Mouse (Mus musculus) 416B (cell line): ENCODE measurements around the gene Gm13119.
"Not testable (repeated sequence)": the region's sequence is repeated elsewhere in the genome, so short reads cannot be mapped to it uniquely, and the experiment has no call there.

ENCODE experiments used
- DNase-seq: peaks from one replicate; pipeline ENCODE4 v3.0.0; 2011; ENCODE audit warnings: low read depth

Gm13119 gene

GRCm38 (mm10) chr4:144357642-144358041, at the start of gene Gm13119:
TSS of gene Gm13119 (plus strand) at chr4:144357942.
- not testable (repeated sequence) for DNase-seq

GRCm38 (mm10) chr4:144312666-144313460, 44.9 kb upstream of the Gm13119 start:
- not testable (repeated sequence) for DNase-seq

GRCm38 (mm10) chr4:144329949-144330348, 27.8 kb upstream of the Gm13119 start, which contains the start of gene Gm13128:
TSS of gene Gm13128 (plus strand) at chr4:144330249.
- DNase-seq: not testable (repeated sequence)

GRCm38 (mm10) chr4:144335856-144336255, 21.9 kb upstream of the Gm13119 start:
- DNase-seq: not testable (repeated sequence)

- DNase-seq: no peak
These were observed 20.2 kb downstream of the Gm13119 start, which contains the start of gene Pramef20 for GRCm38 (mm10) chr4:144377911-144378310. TSS of gene Pramef20 (minus strand) at chr4:144377933.

- no peak for DNase-seq
These were observed 38.6 kb downstream of the Gm13119 start for GRCm38 (mm10) chr4:144396316-144396715.

GRCm38 (mm10) chr4:144402712-144403111, 45.0 kb downstream of the Gm13119 start:
- peak; percentile 69 for DNase-seq

- no peak for DNase-seq
These were observed 46.8 kb downstream of the Gm13119 start for GRCm38 (mm10) chr4:144404456-144405086.

- DNase-seq: no peak
These were observed 48.5 kb downstream of the Gm13119 start for GRCm38 (mm10) chr4:144406261-144406660.

GRCm38 (mm10) chr4:144408290-144408689, 50.5 kb downstream of the Gm13119 start, which contains the start of gene Pramef12:
TSS of gene Pramef12 (minus strand) at chr4:144408464.
- DNase-seq: no peak
